Mouse (Mus musculus): ENCODE measurements around the gene Stard3nl. TPM values are rescaled to one million over a fixed set of nuclear protein-coding genes. Genes with fewer than 3 reads are reported as not detected.

Stard3nl gene
- total and polyA plus RNA-seq, 3 experiments: 25.2 to 35.3 (median 30.5) TPM

GRCm38 (mm10) chr13:19372133-19372729, 23.4 kb downstream of the Stard3nl start:
- peaks cover 18 to 67% of the 10 kb centered on the region in 2 experiments for H3K36me3 ChIP-seq (replicated peaks in 1 of 2; ENCODE audit: control insufficient read depth in 1 of 2, insufficient read depth in 1 of 2, low read length in 1 of 2)
- no peaks in the 10 kb centered on the region for H3K4me1 ChIP-seq (ENCODE audit: control insufficient read depth in 1 of 2, insufficient read depth in 2 of 2)
- no peaks in the 10 kb centered on the region for H3K79me2 ChIP-seq (replicated peaks; ENCODE audit: control insufficient read depth, extremely low read depth, insufficient read depth, poor library complexity, severe bottlenecking)
- in situ Hi-C loops (cut with MboI; ENCODE audit: low pct_ligation_motif_present, low pct_unique_long_range_greater_than_20kb, low sequenced_read_pairs) (loop anchor here (5.0 kb wide), 1 partner anchor 65 kb away; no protein-coding TSS in a partner anchor), dilution Hi-C loops (cut with MboI; ENCODE audit: extremely low pct_ligation_motif_present, extremely low pct_unique_long_range_greater_than_20kb, low sequenced_read_pairs) (no loop called here)
- no peak overlapping the region for H3K9ac ChIP-seq (ENCODE audit: insufficient read depth, low read depth)
- DNase-seq (ENCODE audit: extremely low read depth): no peak
- no peak overlapping the region for H3K27ac ChIP-seq (ENCODE audit: insufficient read depth, low read depth)
- H3K4me3 ChIP-seq (replicated peaks in 1 of 3; ENCODE audit: low read depth in 2 of 3, low read length in 2 of 3, poor library complexity in 1 of 3): no peak overlapping the region
- H3K27me3 ChIP-seq (replicated peaks): no peaks in the 10 kb centered on the region
- no peak for TF ChIP-seq GABPA (IDR thresholded peaks at IDR 0.05; ENCODE audit: insufficient replicate concordance, low read depth, low read length)
- TF ChIP-seq ZC3H11A (IDR thresholded peaks at IDR 0.05; ENCODE audit: low read depth, low read length): no peak
- TF ChIP-seq NRF1 (IDR thresholded peaks at IDR 0.05; ENCODE audit: low read depth, low read length): no peak
- TF ChIP-seq RAD21 (IDR thresholded peaks at IDR 0.05; ENCODE audit: low read depth, low read length): no peak
- TF ChIP-seq CHD1 (IDR thresholded peaks at IDR 0.05; ENCODE audit: low read depth, low read length): no peak
- TF ChIP-seq BHLHE40 (IDR thresholded peaks at IDR 0.05; ENCODE audit: low read depth, low read length): no peak
- TF ChIP-seq EP300 (IDR thresholded peaks at IDR 0.05; ENCODE audit: low read length): no peak
- no peak for TF ChIP-seq ZMIZ1 (IDR thresholded peaks at IDR 0.05; ENCODE audit: low read depth, low read length)
- TF ChIP-seq NELFE (IDR thresholded peaks at IDR 0.05; ENCODE audit: low read depth, low read length): no peak
- no peak for TF ChIP-seq KAT2A (IDR thresholded peaks at IDR 0.05; ENCODE audit: insufficient replicate concordance, low read length)
- TF ChIP-seq MAZ (IDR thresholded peaks at IDR 0.05; ENCODE audit: low read depth, low read length): no peak
- no peak for TF ChIP-seq PAX5 (IDR thresholded peaks at IDR 0.05; ENCODE audit: low read length)
- no peak for TF ChIP-seq MXI1 (IDR thresholded peaks at IDR 0.05; ENCODE audit: low read depth, low read length)
- no peak for TF ChIP-seq USF2 (conservative IDR thresholded peaks at IDR 0.05; ENCODE audit: low read depth, low read length)
- TF ChIP-seq POLR2AphosphoS2 (IDR thresholded peaks at IDR 0.05; ENCODE audit: low read depth, low read length): no peak
- no peak overlapping the region for H3K4me2 ChIP-seq (ENCODE audit: insufficient read depth, low read depth, poor library complexity, severe bottlenecking)
- no peaks in the 10 kb centered on the region for H3K9me3 ChIP-seq (replicated peaks; ENCODE audit: low read length)

GRCm38 (mm10) chr13:19368817-19369216, 26.8 kb downstream of the Stard3nl start:
- dilution Hi-C loops (cut with MboI; ENCODE audit: extremely low pct_ligation_motif_present, extremely low pct_unique_long_range_greater_than_20kb, low sequenced_read_pairs): no loop called here
- no peak overlapping the region for H3K27ac ChIP-seq (ENCODE audit: insufficient read depth, low read depth)

More at GRCm38 (mm10) chr13:19368817-19369216, 26.8 kb downstream of the Stard3nl start:
- H3K79me2 ChIP-seq (replicated peaks; ENCODE audit: control insufficient read depth, extremely low read depth, insufficient read depth, poor library complexity, severe bottlenecking): no peaks in the 10 kb centered on the region
- H3K9me3 ChIP-seq (replicated peaks; ENCODE audit: low read length): no peaks in the 10 kb centered on the region
- H3K4me2 ChIP-seq (ENCODE audit: insufficient read depth, low read depth, poor library complexity, severe bottlenecking): no peak overlapping the region
- no peaks in the 10 kb centered on the region for H3K27me3 ChIP-seq (replicated peaks)
- TF ChIP-seq E2F4 (IDR thresholded peaks at IDR 0.05; ENCODE audit: insufficient replicate concordance, low read depth, low read length) (no peak), USF2 (conservative IDR thresholded peaks at IDR 0.05; ENCODE audit: low read depth, low read length) (no peak), JUND (conservative IDR thresholded peaks at IDR 0.05; ENCODE audit: low read depth, low read length) (no peak), CHD1 (IDR thresholded peaks at IDR 0.05; ENCODE audit: low read depth, low read length) (no peak), CHD2 (IDR thresholded peaks at IDR 0.05; ENCODE audit: low read length) (no peak), ELF1 (IDR thresholded peaks at IDR 0.05; ENCODE audit: low read depth, low read length) (no peak), NRF1 (IDR thresholded peaks at IDR 0.05; ENCODE audit: low read depth, low read length) (no peak), SMC3 (IDR thresholded peaks at IDR 0.05; ENCODE audit: low read depth, low read length) (no peak), RCOR1 (conservative IDR thresholded peaks at IDR 0.05; ENCODE audit: low read depth, low read length) (no peak), IRF4 (IDR thresholded peaks at IDR 0.05; ENCODE audit: low read depth, low read length) (no peak), ZC3H11A (IDR thresholded peaks at IDR 0.05; ENCODE audit: low read depth, low read length) (no peak), GABPA (IDR thresholded peaks at IDR 0.05; ENCODE audit: insufficient replicate concordance, low read depth, low read length) (no peak), ZNF384 (IDR thresholded peaks at IDR 0.05; ENCODE audit: low read depth, low read length) (no peak), ZKSCAN1 (IDR thresholded peaks at IDR 0.05; ENCODE audit: borderline replicate concordance, low read depth, low read length) (no peak), HCFC1 (IDR thresholded peaks at IDR 0.05; ENCODE audit: low read depth, low read length) (no peak), NELFE (IDR thresholded peaks at IDR 0.05; ENCODE audit: low read depth, low read length) (no peak)
- in situ Hi-C loops (cut with MboI; ENCODE audit: low pct_ligation_motif_present, low pct_unique_long_range_greater_than_20kb, low sequenced_read_pairs): loop anchor here (10.0 kb wide), 1 partner anchor 266 kb away; no protein-coding TSS in a partner anchor
- no peak overlapping the region for H3K9ac ChIP-seq (ENCODE audit: insufficient read depth, low read depth)
- H3K4me1 ChIP-seq (ENCODE audit: control insufficient read depth in 1 of 2, insufficient read depth in 2 of 2): no peaks in the 10 kb centered on the region
- H3K4me3 ChIP-seq (replicated peaks in 1 of 3; ENCODE audit: low read depth in 2 of 3, low read length in 2 of 3, poor library complexity in 1 of 3): no peak overlapping the region
- H3K36me3 ChIP-seq (replicated peaks in 1 of 2; ENCODE audit: control insufficient read depth in 1 of 2, insufficient read depth in 1 of 2, low read length in 1 of 2): peaks cover 26 to 76% of the 10 kb centered on the region in 2 experiments
- no peak for DNase-seq (ENCODE audit: extremely low read depth)
